Mouse (Mus musculus) neural tube, embryonic 13.5 days (tissue): ENCODE measurements around the gene D10Jhu81e. TPM values are rescaled to one million over a fixed set of nuclear protein-coding genes. Genes with fewer than 3 reads are reported as not detected.

Experiments used
- ATAC-seq: fragments of 200-750 bp; cut with Nextera tagmentation; 2 replicates; pipeline ENCODE4 v1.8.0; 2017; ENCODE audit warnings: low read depth, mild to moderate bottlenecking, moderate TSS enrichment, moderate library complexity
- H3K27ac ChIP-seq: fragments of 300-500 bp; sonication (generic); replicated peaks from 2 replicates; pipeline ENCODE4 v1.5.1; 2015; ENCODE audit warnings: moderate library complexity, mild to moderate bottlenecking, inconsistent platforms
- H3K27me3 ChIP-seq: fragments of 300-500 bp; sonication (generic); 2 replicates; pipeline ENCODE4 v1.6.1; 2015; ENCODE audit warnings: mild to moderate bottlenecking, inconsistent platforms
- H3K36me3 ChIP-seq: fragments of 300-500 bp; sonication (generic); 2 replicates; pipeline ENCODE4 v1.6.1; 2015; ENCODE audit warnings: mild to moderate bottlenecking, inconsistent platforms
- H3K4me1 ChIP-seq: fragments of 300-500 bp; sonication (generic); replicated peaks from 2 replicates; pipeline ENCODE4 v1.6.1; 2015; ENCODE audit warnings: inconsistent platforms
- H3K4me2 ChIP-seq: fragments of 300-500 bp; sonication (generic); 2 replicates; pipeline ENCODE4 v1.6.1; 2015; ENCODE audit warnings: inconsistent platforms, mild to moderate bottlenecking, moderate library complexity
- H3K4me3 ChIP-seq: fragments of 300-500 bp; sonication (generic); 2 replicates; pipeline ENCODE4 v1.5.1; 2015; ENCODE audit warnings: mild to moderate bottlenecking, inconsistent platforms
- H3K9ac ChIP-seq: fragments of 300-500 bp; sonication (generic); 2 replicates; pipeline ENCODE4 v1.6.1; 2015; ENCODE audit warnings: moderate library complexity, mild to moderate bottlenecking, inconsistent platforms
- H3K9me3 ChIP-seq: fragments of 300-500 bp; sonication (generic); 2 replicates; pipeline ENCODE4 v1.6.1; 2016; ENCODE audit warnings: inconsistent platforms
- WGBS: fragments of 180-500 bp; shearing (Covaris S2); methylation state at CpG from one replicate; pipeline ENCODE4 v1.1.7; 2015; 5-methylcytosine and 5-hydroxymethylcytosine counted together
- polyA plus RNA-seq: library from polyadenylated mRNA; unstranded; fragments of >200 nt; fragmentation: Nextera tagmentation; extraction: Ambion mirVana; gene quantifications from 2 replicates; pipeline ENCODE4 v1.2.1, GENCODE M21; 2015

Gene D10Jhu81e
- polyA plus RNA-seq, 1 experiment from 2014 or later, result 20.8 TPM

DNA sequence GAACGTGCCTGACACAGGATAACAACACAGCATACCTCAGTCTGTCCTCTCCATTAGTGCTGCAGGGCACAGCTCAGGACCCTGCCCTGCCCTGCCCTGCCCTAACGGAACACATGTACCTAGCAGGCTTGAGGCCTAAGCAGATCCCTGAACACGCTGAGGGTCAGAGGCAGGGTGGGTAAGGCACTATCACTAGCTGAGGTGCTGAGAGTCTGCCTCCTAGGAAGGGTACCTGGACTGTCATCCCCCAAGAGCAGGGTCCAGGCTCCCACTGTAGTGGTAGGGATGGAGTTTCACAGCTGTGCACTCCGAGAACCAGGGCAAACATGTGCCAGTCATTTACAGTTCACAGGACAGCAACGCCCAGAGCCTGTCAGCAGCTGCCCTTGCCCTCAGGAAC, 4.9 kb upstream of the D10Jhu81e start:
- Histone ChIP-seq H3K9me3 (no peaks in the 10 kb centered on the region), H3K4me3 (no peak overlapping the region), H3K27me3 (no peaks in the 10 kb centered on the region), H3K4me2 (no peak overlapping the region), H3K36me3 (peaks cover 87% of the 10 kb centered on the region), H3K9ac (no peak overlapping the region), H3K4me1 (peaks cover 7% of the 10 kb centered on the region), H3K27ac (no peak overlapping the region)
- ATAC-seq, result no peak
- 93% methylated on average over 5 of the region's 5 CpGs for WGBS

DNA sequence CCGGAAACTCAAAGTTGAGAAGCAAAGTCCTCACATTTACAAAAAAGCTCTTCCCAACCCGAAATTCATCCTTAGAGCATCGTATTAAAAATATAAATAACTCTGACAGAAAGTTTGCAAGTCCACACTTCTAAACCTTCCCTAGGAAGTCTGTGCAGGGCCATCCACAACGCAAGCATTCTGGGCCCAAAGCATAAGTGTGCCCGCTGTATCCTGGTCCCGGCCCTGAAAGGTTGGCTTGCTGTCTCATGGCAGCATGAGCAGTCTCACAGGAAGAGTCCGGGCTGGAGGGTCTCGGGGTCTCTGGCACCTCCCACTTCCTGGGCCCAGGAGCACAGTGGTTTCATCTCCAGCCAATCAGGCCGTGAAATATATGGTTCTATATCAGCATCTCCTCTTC, 2.0 kb upstream of the D10Jhu81e start:
- Histone ChIP-seq H3K36me3 (peaks cover 70% of the 10 kb centered on the region), H3K4me2 (no peak overlapping the region), H3K9ac (no peak overlapping the region), H3K4me1 (peaks cover 29% of the 10 kb centered on the region), H3K27me3 (no peaks in the 10 kb centered on the region), H3K9me3 (no peaks in the 10 kb centered on the region), H3K27ac (no peak overlapping the region), H3K4me3 (no peak overlapping the region)
- no peak for ATAC-seq
- 94% methylated on average over 9 of the region's 9 CpGs for WGBS

DNA sequence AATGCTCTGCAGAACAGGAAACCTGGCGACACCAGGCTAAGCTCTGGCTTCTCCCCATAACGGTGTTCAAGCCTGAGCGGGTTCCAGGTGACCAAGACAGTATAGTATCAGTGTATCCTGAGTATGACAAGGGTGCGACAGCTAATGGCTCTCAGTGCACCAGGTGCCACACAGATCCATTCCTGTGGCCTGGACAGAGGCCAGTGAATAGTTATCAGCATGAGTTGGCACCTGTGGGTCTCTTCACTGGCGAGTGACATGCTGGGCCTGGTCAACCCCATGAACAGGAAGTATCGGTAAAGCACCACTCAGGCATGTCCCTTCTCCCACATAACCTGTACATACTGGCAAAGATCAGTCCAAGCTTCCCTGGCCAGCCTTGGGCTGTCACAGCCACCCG, 1.5 kb upstream of the D10Jhu81e start:
- Histone ChIP-seq H3K4me3 (no peak overlapping the region), H3K4me2 (no peak overlapping the region), H3K27ac (no peak overlapping the region), H3K4me1 (peaks cover 29% of the 10 kb centered on the region), H3K9ac (no peak overlapping the region), H3K27me3 (no peaks in the 10 kb centered on the region), H3K36me3 (peaks cover 70% of the 10 kb centered on the region), H3K9me3 (no peaks in the 10 kb centered on the region)
- ATAC-seq, result no peak
- WGBS, result 94% methylated on average over 7 of the region's 7 CpGs

DNA sequence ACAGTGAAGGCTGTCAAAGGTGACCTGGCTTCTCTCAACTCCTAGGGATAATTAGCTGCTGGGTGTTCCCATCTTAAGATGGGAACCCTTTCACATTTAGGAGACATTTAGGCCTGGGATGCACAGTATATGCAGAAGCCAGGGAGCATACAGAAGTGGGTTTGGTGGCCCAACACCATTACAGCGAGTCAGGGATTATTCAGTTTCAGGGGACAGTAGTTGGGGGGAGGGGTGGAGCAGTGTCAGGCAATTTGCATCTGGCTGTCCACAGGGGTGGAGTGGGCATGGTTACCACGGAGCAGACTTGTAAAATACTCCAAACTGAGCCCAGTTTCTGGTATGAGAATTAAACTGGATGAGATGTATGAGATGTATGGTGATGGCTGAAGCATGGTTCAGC, 863 bp upstream of the D10Jhu81e start:
- no peaks in the 10 kb centered on the region for H3K27me3 ChIP-seq
- no peaks in the 10 kb centered on the region for H3K9me3 ChIP-seq
- peak overlapping the region; percentile 49; the same call in 1 of the 2 replicates for H3K9ac ChIP-seq
- peak overlapping the region; percentile 80; the same call in 1 of the 2 replicates for H3K4me3 ChIP-seq
- peaks cover 29% of the 10 kb centered on the region for H3K4me1 ChIP-seq
- peak overlapping the region; percentile 67 for H3K27ac ChIP-seq
- no peak for ATAC-seq
- peaks cover 70% of the 10 kb centered on the region for H3K36me3 ChIP-seq
- WGBS, result 52% methylated on average over 2 of the region's 2 CpGs
- peak overlapping the region; percentile 84 for H3K4me2 ChIP-seq

DNA sequence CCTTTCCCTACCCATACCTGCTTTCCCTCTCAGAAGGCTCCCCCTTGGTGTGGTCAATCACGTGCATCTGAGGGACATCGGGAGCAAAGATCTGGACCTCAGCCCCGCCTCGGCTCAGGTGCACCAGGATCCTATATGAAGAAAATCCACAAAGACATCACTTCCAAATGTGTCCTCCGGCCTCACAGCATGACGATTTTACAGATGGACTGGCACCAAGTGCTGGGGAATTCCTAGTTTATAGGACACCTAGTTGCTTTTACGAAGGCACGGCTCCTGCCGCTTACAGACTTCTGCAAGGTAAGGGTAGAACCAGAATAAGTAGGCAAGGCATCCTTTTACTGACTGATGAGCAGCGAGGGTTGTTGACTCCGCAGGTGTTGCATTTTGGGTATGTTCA, 790 bp downstream of the D10Jhu81e start:
- Histone ChIP-seq H3K9me3 (no peaks in the 10 kb centered on the region), H3K4me1 (peaks cover 29% of the 10 kb centered on the region), H3K9ac (peak overlapping the region; percentile 89), H3K4me2 (peak overlapping the region; percentile 84), H3K27ac (no peak overlapping the region), H3K4me3 (peak overlapping the region; percentile 80), H3K27me3 (no peaks in the 10 kb centered on the region), H3K36me3 (peaks cover 68% of the 10 kb centered on the region)
- no peak for ATAC-seq
- 87% methylated on average over 11 of the region's 11 CpGs for WGBS

DNA sequence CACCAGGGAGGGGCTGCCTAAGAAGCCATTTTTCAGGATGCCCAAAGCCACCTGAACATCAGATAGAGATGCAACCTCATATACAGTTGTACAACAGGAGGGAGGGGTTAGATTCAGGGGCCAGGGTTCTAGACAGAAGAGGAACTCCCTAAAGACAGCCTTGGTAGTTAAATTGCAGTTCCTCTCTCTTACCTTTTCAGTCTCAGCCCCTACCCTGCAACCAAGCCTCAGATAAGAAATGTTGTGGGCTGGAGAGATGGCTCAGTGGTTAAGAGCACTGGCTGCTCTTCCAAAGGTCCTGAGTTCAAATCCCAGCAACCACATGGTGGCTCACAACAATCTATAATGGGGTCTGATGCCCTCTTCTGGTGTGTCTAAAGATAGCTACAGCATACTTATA, 1.8 kb downstream of the D10Jhu81e start:
- ATAC-seq, result no peak
- no peak overlapping the region for H3K27ac ChIP-seq
- H3K4me2 ChIP-seq, result no peak overlapping the region
- H3K4me3 ChIP-seq, result no peak overlapping the region
- H3K9me3 ChIP-seq, result no peaks in the 10 kb centered on the region
- H3K4me1 ChIP-seq, result peaks cover 29% of the 10 kb centered on the region
- peaks cover 68% of the 10 kb centered on the region for H3K36me3 ChIP-seq
- H3K9ac ChIP-seq, result no peak overlapping the region
- H3K27me3 ChIP-seq, result no peaks in the 10 kb centered on the region

DNA sequence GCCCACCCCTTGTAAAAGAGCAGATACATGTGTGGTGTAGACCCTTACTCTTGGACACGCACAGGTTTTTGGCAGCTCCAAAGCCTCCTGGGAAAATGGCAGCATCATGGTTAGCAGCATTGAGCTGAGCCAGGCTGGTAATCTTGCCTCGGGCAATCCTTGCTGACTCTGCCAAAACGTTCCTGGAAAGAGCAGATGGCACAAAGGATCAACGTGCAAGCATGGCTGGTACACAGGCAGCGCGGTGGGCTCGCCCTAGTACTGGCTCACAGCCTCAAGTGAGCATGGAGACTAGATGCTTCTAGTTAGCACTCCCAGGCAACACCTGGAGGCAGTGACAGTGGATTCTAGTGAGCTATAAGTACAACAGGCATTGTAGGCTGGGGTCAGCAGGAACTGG, 2.2 kb downstream of the D10Jhu81e start:
- H3K27me3 ChIP-seq, result no peaks in the 10 kb centered on the region
- H3K36me3 ChIP-seq, result peaks cover 68% of the 10 kb centered on the region
- no peak overlapping the region for H3K27ac ChIP-seq
- H3K4me2 ChIP-seq, result no peak overlapping the region
- no peak overlapping the region for H3K4me3 ChIP-seq
- no peaks in the 10 kb centered on the region for H3K9me3 ChIP-seq
- no peak for ATAC-seq
- peaks cover 29% of the 10 kb centered on the region for H3K4me1 ChIP-seq
- WGBS, result 78% methylated on average over 7 of the region's 7 CpGs
- no peak overlapping the region for H3K9ac ChIP-seq

DNA sequence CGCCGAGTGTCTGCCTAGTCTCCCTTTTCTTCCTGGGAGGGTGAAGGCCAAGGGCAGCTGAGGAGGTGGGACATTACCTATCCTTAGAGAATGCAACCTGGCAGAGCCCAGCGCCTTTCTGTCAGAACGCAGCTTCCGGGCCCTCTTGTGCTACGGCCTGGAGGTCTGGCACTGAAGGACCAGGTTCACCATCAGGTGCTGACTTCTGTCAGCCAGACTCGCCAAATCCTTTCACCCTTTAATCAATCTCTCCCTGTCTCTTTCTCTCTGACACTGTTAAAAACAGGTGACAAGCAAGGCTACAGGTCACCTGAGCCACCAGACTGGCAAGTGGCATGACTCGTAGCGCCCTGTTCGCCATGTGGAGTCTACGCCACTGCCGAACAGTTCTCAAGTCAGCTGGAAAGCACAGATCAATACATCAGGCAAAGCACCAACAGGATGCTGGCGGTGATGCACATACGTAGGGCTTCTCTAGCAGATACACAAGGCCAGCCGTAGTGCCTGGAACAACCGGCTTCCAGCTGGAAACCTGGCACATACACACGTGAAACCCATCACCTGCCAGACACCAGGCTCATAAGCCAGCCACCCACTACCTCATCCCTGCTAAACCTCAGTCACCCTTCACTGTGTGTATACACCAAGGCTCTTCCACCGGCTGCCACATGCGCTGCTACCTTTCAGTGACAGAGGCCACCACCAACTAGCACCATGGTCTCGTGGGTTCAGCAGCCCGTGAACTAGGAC, 4.2 kb downstream of the D10Jhu81e start:
- Histone ChIP-seq H3K27ac (no peak overlapping the region), H3K36me3 (peaks cover 71% of the 10 kb centered on the region), H3K9ac (no peak overlapping the region), H3K4me2 (no peak overlapping the region), H3K4me1 (peaks cover 28% of the 10 kb centered on the region), H3K9me3 (no peaks in the 10 kb centered on the region), H3K4me3 (no peak overlapping the region), H3K27me3 (no peaks in the 10 kb centered on the region)
- WGBS, result 93% methylated on average over 21 of the region's 21 CpGs
- ATAC-seq, result no peak

DNA sequence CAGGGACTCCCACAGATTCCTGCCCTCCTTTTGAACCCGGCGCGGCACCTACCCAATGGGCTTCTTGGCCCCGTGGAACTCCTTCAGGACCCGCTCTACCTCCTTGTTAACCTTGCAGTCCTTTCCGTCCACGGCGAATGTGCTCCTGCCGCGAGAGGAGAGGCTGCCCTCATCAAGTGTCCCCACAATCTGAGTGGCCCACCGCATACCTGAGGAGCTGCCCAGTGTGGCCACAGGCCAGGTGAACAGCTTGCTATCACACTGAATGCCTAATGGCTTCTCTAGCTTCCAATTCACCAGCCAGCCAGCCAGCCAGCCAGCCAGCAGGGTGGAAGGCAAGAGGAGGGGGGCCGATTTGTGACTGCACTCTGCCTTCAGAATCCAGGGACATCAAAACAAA, 4.8 kb downstream of the D10Jhu81e start:
- WGBS, result 94% methylated on average over 12 of the region's 12 CpGs
- Histone ChIP-seq H3K9me3 (no peaks in the 10 kb centered on the region), H3K4me2 (no peak overlapping the region), H3K9ac (no peak overlapping the region), H3K36me3 (peaks cover 72% of the 10 kb centered on the region), H3K27me3 (no peaks in the 10 kb centered on the region), H3K4me1 (peaks cover 24% of the 10 kb centered on the region), H3K27ac (no peak overlapping the region), H3K4me3 (no peak overlapping the region)
- no peak for ATAC-seq

DNA sequence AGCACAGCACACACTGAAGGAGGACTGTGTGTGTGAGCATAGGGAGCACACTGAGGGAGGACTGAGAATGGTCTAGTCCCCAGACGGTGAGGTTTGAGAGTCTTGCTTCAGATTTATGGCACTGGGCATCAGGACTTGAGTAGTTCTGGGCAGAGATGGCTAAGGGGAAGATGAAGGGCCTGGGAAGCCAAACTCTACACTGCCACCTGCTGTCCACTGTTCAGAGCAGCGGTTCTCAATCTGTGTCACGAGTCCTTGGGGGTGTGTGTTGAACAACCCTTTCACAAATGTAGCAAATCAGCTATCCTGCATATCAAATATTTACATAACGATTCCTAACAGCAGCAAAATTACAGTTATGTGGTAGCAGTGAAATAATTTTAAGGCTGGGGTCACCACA, 5.7 kb downstream of the D10Jhu81e start:
- Histone ChIP-seq H3K27ac (no peak overlapping the region), H3K4me2 (no peak overlapping the region), H3K9me3 (no peaks in the 10 kb centered on the region), H3K36me3 (peaks cover 72% of the 10 kb centered on the region), H3K4me1 (peaks cover 28% of the 10 kb centered on the region), H3K4me3 (no peak overlapping the region), H3K27me3 (no peaks in the 10 kb centered on the region), H3K9ac (no peak overlapping the region)
- 22% methylated on average over 4 of the region's 4 CpGs for WGBS
- no peak for ATAC-seq

DNA sequence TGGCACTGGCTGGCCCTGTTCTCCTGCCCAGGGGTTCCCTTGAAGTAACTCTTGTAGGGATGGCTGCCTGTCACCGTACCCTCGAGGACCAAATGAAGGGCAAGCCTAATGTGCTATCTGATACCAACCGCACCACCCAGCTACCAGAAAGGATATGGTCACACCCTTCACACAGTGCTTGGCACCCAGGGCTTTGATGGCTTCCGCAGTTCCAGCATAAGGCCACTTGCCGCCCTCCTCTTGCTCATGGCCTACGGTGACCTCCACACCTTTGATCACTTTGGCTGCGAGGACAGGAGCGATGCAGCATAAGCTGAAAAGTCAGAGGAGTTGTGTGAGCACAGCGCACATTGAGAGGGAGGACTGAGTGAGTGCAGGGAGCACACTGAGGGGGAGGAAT, 6.3 kb downstream of the D10Jhu81e start:
- no peaks in the 10 kb centered on the region for H3K27me3 ChIP-seq
- H3K4me2 ChIP-seq, result no peak overlapping the region

DNA sequence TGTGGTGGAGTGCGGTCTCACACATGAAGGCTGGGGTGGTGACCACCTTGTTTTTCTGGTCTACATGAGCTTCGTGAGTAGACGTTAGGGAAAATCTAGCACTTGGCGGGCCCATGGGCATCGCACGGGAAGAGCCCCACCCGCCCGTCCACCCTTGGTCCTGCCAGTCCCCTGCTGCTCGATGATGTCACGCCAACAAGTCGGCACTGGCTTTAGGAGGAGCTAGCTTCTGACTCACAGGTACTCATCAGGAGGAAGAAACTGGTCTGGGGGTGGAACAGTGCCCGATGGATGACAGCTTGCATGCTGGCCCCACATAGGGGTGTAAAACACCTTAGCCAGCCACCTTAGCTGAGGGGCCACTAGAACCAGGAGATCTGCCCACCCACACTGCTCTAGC, 6.9 kb downstream of the D10Jhu81e start:
- Histone ChIP-seq H3K9ac (no peak overlapping the region), H3K27me3 (no peaks in the 10 kb centered on the region), H3K4me1 (peaks cover 15% of the 10 kb centered on the region), H3K27ac (no peak overlapping the region), H3K4me3 (no peak overlapping the region), H3K36me3 (peaks cover 71% of the 10 kb centered on the region), H3K9me3 (no peaks in the 10 kb centered on the region), H3K4me2 (no peak overlapping the region)
- WGBS, result 93% methylated on average over 12 of the region's 12 CpGs
- no peak for ATAC-seq

More for the DNA sequence above, 6.3 kb downstream of the D10Jhu81e start:
- Histone ChIP-seq H3K4me3 (no peak overlapping the region), H3K4me1 (peaks cover 21% of the 10 kb centered on the region), H3K9ac (no peak overlapping the region), H3K9me3 (no peaks in the 10 kb centered on the region), H3K36me3 (peaks cover 72% of the 10 kb centered on the region), H3K27ac (no peak overlapping the region)
- no peak for ATAC-seq
- 90% methylated on average over 9 of the region's 9 CpGs for WGBS

DNA sequence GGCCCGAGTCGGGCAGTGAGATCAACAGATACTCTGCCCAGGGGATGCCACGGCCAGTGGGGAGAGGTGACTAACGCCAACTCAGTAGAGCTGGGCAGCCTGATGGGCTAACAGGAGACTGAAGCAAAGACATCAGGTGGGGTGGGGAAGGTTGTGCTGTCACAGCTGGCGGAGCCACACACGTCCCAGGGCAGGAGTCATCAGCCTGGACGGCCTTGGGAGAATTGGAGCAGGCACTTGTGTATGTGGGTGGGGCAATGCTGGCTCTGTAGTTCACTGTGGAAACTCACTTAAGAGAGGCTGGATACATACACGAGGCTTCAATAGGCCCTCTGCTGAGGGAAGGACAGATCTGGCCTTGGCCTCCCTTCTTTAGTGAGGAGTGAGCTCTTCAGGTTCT, 8.5 kb downstream of the D10Jhu81e start:
- Histone ChIP-seq H3K36me3 (peaks cover 55% of the 10 kb centered on the region), H3K27ac (no peak overlapping the region), H3K27me3 (no peaks in the 10 kb centered on the region), H3K4me3 (no peak overlapping the region), H3K4me2 (no peak overlapping the region), H3K9me3 (no peaks in the 10 kb centered on the region), H3K9ac (no peak overlapping the region), H3K4me1 (peaks cover 9% of the 10 kb centered on the region)
- ATAC-seq, result no peak
- 84% methylated on average over 8 of the region's 8 CpGs for WGBS
